Mouse (Mus musculus) G1E (cell line): ENCODE data around the gene Zfx.

ENCODE experiments used
- CTCF ChIP-seq: IDR thresholded peaks from 2 replicates; pipeline ENCODE4 v1.5.1; 2012; ENCODE audit warnings: low read depth, low read length, inconsistent platforms, mixed read lengths
- GATA1 ChIP-seq: IDR thresholded peaks from 2 replicates; pipeline ENCODE4 v1.6.1; 2012; ENCODE audit warnings: borderline replicate concordance, low read length, inconsistent platforms, mixed read lengths
- POLR2AphosphoS5 ChIP-seq: IDR thresholded peaks from 2 replicates; pipeline ENCODE4 v1.6.1; 2012; ENCODE audit warnings: low read depth, low read length, inconsistent platforms; ENCODE audit not compliant: insufficient replicate concordance
- TAL1 ChIP-seq: conservative IDR thresholded peaks from 2 replicates; pipeline ENCODE4 v1.6.1; 2012; ENCODE audit warnings: low read depth, low read length, inconsistent platforms, mixed read lengths

DNA sequence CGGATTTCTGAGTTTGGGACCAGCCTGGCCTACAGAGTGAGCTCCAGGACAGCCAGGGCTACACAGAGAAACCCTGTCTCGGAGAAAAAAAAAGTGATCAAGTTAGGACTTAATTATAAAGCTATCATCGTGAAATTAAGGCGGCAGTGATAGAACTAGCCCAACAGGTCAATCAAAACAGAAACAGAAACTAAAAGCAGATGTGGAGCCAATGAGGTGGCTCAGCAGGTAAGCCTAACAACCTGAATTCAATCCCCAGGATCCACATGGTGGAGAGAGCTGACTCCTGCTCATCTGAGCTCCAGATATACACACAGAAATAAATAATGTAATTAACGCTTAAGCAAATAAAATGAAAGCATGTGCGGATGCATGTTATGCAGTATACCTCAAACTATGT, 7.6 kb downstream of the Zfx start:
- TF ChIP-seq CTCF = no peak
- TF ChIP-seq TAL1 = no peak
- TF ChIP-seq POLR2AphosphoS5 = no peak
- no peak for TF ChIP-seq GATA1
